Mouse (Mus musculus) heart, postnatal 0 days (tissue): Measurements from ENCODE around the gene Wwox. TPM values are rescaled to one million over a fixed set of nuclear protein-coding genes. Genes with fewer than 3 reads are reported as not detected.

Experiments used
- ATAC-seq: fragments of 200-750 bp; cut with Nextera tagmentation; 2 replicates; pipeline ENCODE4 v1.8.0; 2017; ENCODE audit warnings: low read depth, moderate number of reproducible peaks, moderate library complexity; ENCODE audit not compliant: insufficient read depth
- DNase-seq: peaks from one replicate; pipeline ENCODE4 v3.0.0-alpha.2; 2016; ENCODE audit warnings: low spot score
- H3K27ac ChIP-seq: fragments of 300-500 bp; sonication (generic); 2 replicates; pipeline ENCODE4 v1.5.1; 2014; ENCODE audit warnings: low read depth, mild to moderate bottlenecking
- H3K27me3 ChIP-seq: fragments of 300-500 bp; sonication (generic); 2 replicates; pipeline ENCODE4 v1.6.1; 2014; ENCODE audit warnings: low read length, mixed read lengths; ENCODE audit not compliant: control insufficient read depth, insufficient read depth
- H3K36me3 ChIP-seq: fragments of 300-500 bp; sonication (generic); replicated peaks from 2 replicates; pipeline ENCODE4 v1.6.1; 2014; ENCODE audit warnings: low read length, mixed read lengths; ENCODE audit not compliant: control insufficient read depth, insufficient read depth
- H3K4me1 ChIP-seq: fragments of 300-500 bp; sonication (generic); 2 replicates; pipeline ENCODE4 v1.6.1; 2014; ENCODE audit warnings: antibody characterized with exemption; ENCODE audit not compliant: control insufficient read depth, insufficient read depth
- H3K4me2 ChIP-seq: fragments of 300-500 bp; sonication (generic); 2 replicates; pipeline ENCODE4 v1.6.1; 2014; ENCODE audit warnings: low read depth, mild to moderate bottlenecking, low read length, moderate library complexity
- H3K4me3 ChIP-seq: fragments of 300-500 bp; sonication (generic); 2 replicates; pipeline ENCODE4 v1.5.1; 2014; ENCODE audit warnings: low read depth, low read length
- H3K9ac ChIP-seq: fragments of 300-500 bp; sonication (generic); replicated peaks from 2 replicates; pipeline ENCODE4 v1.6.1; 2014; ENCODE audit warnings: low read depth, low read length, mixed read lengths
- H3K9me3 ChIP-seq: fragments of 300-500 bp; sonication (generic); replicated peaks from 2 replicates; pipeline ENCODE4 v1.6.1; 2016; ENCODE audit warnings: low read length; ENCODE audit not compliant: control insufficient read depth
- CTCF ChIP-seq: IDR thresholded peaks from 2 replicates; pipeline ENCODE4 v1.5.1; 2016; ENCODE audit warnings: antibody characterized with exemption, control low read depth, low read depth
- EP300 ChIP-seq: IDR thresholded peaks from 2 replicates; pipeline ENCODE4 v1.6.1; 2016; ENCODE audit warnings: antibody characterized with exemption, low read depth
- WGBS: fragments of 180-500 bp; shearing (Covaris S2); extraction: QIAGEN DNeasy Blood & Tissue Kit; methylation state at CpG from one replicate; pipeline ENCODE4 v1.1.7; 2014; 5-methylcytosine and 5-hydroxymethylcytosine counted together
- polyA plus RNA-seq: library from polyadenylated mRNA; unstranded; fragments of >200 nt; fragmentation: Nextera tagmentation; extraction: Ambion mirVana; gene quantifications from 2 replicates; pipeline ENCODE4 v1.2.1, GENCODE M21; 2015
- total RNA-seq: library from RNA; depleted of rRNA; stranded (reverse); fragments of >200 nt; gene quantifications from 2 replicates; pipeline ENCODE4 v1.2.3, GENCODE M21; 2014; ENCODE audit warnings: low replicate concordance

Wwox gene
- total and polyA plus RNA-seq, 2 experiments from 2014 or later: 7.5 to 9.6 TPM

GRCm38 (mm10) chr8:115008624-115009620, 569.5 kb downstream of the Wwox start:
- 52% methylated on average over 9 of the region's 9 CpGs for WGBS
- Histone ChIP-seq H3K9ac (no peak overlapping the region), H3K4me3 (no peak overlapping the region), H3K36me3 (no peaks in the 10 kb centered on the region), H3K9me3 (no peaks in the 10 kb centered on the region), H3K4me1 (peaks cover 10% of the 10 kb centered on the region), H3K27ac (no peak overlapping the region), H3K4me2 (no peak overlapping the region), H3K27me3 (no peaks in the 10 kb centered on the region; the same call in 1 of the 2 replicates)
- ATAC-seq (no peak), DNase-seq (peak; percentile 24)
- TF ChIP-seq CTCF (no peak), EP300 (no peak)

- H3K36me3 ChIP-seq: no peaks in the 10 kb centered on the region
- WGBS: 58% methylated on average over 9 of the region's 9 CpGs
- H3K27ac ChIP-seq: no peak overlapping the region
- DNase-seq (peak; percentile 31), ATAC-seq (no peak; the same call in 1 of the 2 replicates)
- H3K27me3 ChIP-seq: no peaks in the 10 kb centered on the region; the same call in 1 of the 2 replicates
- H3K9me3 ChIP-seq: no peaks in the 10 kb centered on the region
- peaks cover 10% of the 10 kb centered on the region for H3K4me1 ChIP-seq
- no peak overlapping the region for H3K4me2 ChIP-seq
- H3K9ac ChIP-seq: no peak overlapping the region
- TF ChIP-seq CTCF: no peak
- no peak for TF ChIP-seq EP300
- no peak overlapping the region for H3K4me3 ChIP-seq
Observed at GRCm38 (mm10) chr8:115009897-115010768, 570.7 kb downstream of the Wwox start.

- H3K36me3 ChIP-seq: no peaks in the 10 kb centered on the region
- no peaks in the 10 kb centered on the region for H3K9me3 ChIP-seq
- TF ChIP-seq CTCF: no peak
- TF ChIP-seq EP300: no peak
- H3K27me3 ChIP-seq: no peaks in the 10 kb centered on the region; the same call in 1 of the 2 replicates
- H3K27ac ChIP-seq: no peak overlapping the region
- peaks cover 10% of the 10 kb centered on the region for H3K4me1 ChIP-seq
- DNase-seq (no peak), ATAC-seq (no peak)
- 76% methylated on average over 9 of the region's 9 CpGs for WGBS
- no peak overlapping the region for H3K4me2 ChIP-seq
- no peak overlapping the region for H3K4me3 ChIP-seq
- H3K9ac ChIP-seq: no peak overlapping the region
Observed at GRCm38 (mm10) chr8:115010769-115011073, 571.3 kb downstream of the Wwox start.

- Histone ChIP-seq H3K4me3 (0 out of 2 replicates have a peak overlapping the region, but pooled peaks have one; percentile 2), H3K9me3 (no peaks in the 10 kb centered on the region), H3K36me3 (no peaks in the 10 kb centered on the region), H3K4me1 (peaks cover 14% of the 10 kb centered on the region), H3K27me3 (no peaks in the 10 kb centered on the region), H3K4me2 (peak overlapping the region; percentile 44), H3K27ac (no peak overlapping the region), H3K9ac (no peak overlapping the region)
- DNase-seq (no peak), ATAC-seq (no peak)
- TF ChIP-seq CTCF: no peak
- TF ChIP-seq EP300: no peak
- 21% methylated on average over 15 of the region's 15 CpGs for whole genome bisulfite sequencing
Observed at GRCm38 (mm10) chr8:115019661-115020060, 580.2 kb downstream of the Wwox start.

DNA sequence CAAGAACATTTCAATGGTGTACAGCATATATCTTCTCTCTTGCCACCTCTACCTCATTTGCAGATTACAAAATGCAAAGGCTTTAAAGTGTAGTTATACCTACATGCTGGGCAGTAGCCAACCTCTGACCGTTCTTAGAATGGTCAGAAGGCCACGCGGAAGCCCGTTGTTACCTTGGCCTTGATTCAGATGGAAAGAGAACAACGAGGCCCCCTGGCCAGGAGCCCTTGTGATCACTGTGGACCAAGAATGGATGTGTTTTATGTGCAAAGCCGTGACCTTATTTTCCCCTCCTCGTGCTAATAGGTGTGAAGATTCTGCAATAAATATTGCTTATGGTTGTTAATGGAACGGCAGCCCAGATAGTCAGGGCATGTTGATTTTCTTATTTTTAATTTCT, 582.3 kb downstream of the Wwox start:
- 78% methylated on average over 8 of the region's 8 CpGs for WGBS
- peaks cover 14% of the 10 kb centered on the region for H3K4me1 ChIP-seq
- ATAC-seq (no peak), DNase-seq (no peak)
- TF ChIP-seq EP300 (no peak), CTCF (no peak)
- H3K27me3 ChIP-seq: no peaks in the 10 kb centered on the region
- H3K4me2 ChIP-seq: no peak overlapping the region
- H3K27ac ChIP-seq: no peak overlapping the region
- no peak overlapping the region for H3K4me3 ChIP-seq
- H3K36me3 ChIP-seq: no peaks in the 10 kb centered on the region
- H3K9ac ChIP-seq: no peak overlapping the region
- no peaks in the 10 kb centered on the region for H3K9me3 ChIP-seq
